Mouse (Mus musculus) liver, adult 2 months (tissue): ENCODE measurements at regions not wholly inside any gene's neighbourhood (a gene's known extent, or its start where the extent isn't known, plus 50 kb on each side); places are given as distances from the start of the nearest gene placed in this dataset.

Experiments used
- CTCF ChIP-seq: fragments of 200-500 bp; IDR thresholded peaks from 2 replicates; pipeline ENCODE4 v1.5.1; 2011; ENCODE audit warnings: low read depth, low read length, control low read depth
- POLR2A ChIP-seq: fragments of 200-500 bp; IDR thresholded peaks from 2 replicates; pipeline ENCODE4 v1.6.1; 2011; ENCODE audit warnings: low read length, control low read depth; ENCODE audit not compliant: insufficient read depth; ENCODE audit errors: extremely low read depth

- TF ChIP-seq CTCF: no peak
- TF ChIP-seq POLR2A: no peak
These were observed 165.7 kb downstream of the Tgfb2 start for GRCm38 (mm10) chr1:186540070-186540469.
